Mouse (Mus musculus): Measurements from ENCODE around the gene Ephb1. TPM values are rescaled to one million over a fixed set of nuclear protein-coding genes. Genes with fewer than 3 reads are reported as not detected.

The Ephb1 gene
- total RNA-seq, 2 experiments from 2014 or later: 10.8 to 12.7 TPM

- no peak for DNase-seq
- intact Hi-C loops (cut with DNase I): no loop called here
Measured at GRCm38 (mm10) chr9:102192724-102193685, 161.5 kb downstream of the Ephb1 start.

DNA sequence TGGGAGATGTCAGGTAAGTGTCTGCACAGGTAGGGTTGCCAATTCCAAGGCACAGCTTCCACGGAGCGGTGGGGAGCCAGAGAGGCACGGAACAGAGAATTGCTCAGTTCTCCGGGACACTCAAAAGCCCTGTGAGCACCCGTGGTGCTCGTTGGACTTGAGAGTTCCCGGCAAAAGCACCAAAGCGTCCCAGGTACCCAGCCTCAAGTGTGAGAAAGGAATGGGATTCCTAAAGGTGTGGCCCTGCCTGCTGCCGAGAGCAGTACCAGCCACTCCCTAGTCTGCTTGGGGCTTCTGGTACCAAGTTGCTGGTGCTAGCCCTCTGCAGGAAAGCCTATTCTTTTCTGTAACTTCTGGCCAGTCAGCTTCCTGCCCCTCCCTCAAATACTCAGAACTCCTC is 164.4 kb downstream of the Ephb1 start:
- intact Hi-C loops (cut with DNase I): no loop called here
- DNase-seq: no peak

DNA sequence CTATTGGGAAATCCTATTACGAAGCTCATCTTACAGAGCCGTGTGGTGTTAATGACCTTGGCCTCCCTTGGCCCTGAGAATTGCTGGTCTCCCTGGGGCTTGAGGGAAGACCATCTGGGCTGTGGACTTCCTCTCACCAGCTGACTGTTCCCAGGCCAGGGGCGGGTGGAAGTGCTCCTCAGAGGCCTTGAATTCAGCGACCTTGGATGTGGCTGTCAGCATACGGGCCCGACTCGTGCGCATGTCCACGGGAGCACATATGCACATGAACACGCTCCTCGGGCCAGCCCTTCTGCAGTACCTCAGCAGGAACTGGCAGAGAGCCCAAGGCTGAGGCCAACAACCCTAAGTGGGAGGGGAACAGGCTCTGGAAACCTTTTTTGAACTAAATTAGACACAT is 165.1 kb downstream of the Ephb1 start:
- peak; percentile 57 to 60 for DNase-seq
- intact Hi-C loops (cut with DNase I): no loop called here

GRCm38 (mm10) chr9:102183663-102184274 is 170.7 kb downstream of the Ephb1 start:
- intact Hi-C loops (cut with DNase I): no loop called here
- DNase-seq: peak in 1 of 2 experiments; percentile 6

DNA sequence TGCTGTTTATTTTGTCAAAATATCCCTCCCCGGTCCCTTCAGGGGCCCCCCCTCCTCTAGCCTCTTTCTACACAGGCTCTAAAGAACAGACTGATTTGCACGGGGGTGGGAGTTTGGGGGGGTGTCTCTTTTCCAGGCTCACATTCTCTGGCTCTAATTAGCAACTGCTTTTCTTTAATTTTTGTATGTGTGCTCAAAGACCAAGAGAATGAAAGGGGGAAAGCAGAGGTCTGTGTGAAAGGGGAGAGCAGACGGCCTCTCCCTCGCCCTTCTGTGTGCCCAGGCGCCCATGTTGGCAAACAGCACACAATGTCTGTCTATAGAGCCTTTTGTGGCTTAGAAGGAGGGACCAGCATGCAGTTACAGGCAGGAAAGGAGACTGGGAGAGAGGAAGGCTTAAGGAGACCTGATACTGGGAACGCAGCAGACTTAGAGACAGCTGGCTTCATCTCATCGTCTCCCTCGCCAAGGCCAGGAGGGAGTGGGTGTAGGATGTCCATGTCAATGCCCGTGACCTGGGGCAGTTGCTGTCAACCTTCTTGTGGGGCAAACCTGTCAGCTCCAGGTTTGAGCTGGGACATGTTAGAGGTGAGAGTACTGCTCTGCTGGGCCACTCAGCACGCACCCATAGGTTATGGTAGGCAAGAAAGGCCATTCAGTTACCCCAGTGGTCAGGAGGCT is 172.5 kb downstream of the Ephb1 start:
- DNase-seq: no peak
- intact Hi-C loops (cut with DNase I): no loop called here

- no peak for DNase-seq
- intact Hi-C loops (cut with DNase I): no loop called here
Measured at GRCm38 (mm10) chr9:102181276-102181675, 173.2 kb downstream of the Ephb1 start.

- DNase-seq: no peak
- intact Hi-C loops (cut with DNase I): no loop called here
Measured at GRCm38 (mm10) chr9:102180486-102180885, 174.0 kb downstream of the Ephb1 start.

- DNase-seq: no peak
- intact Hi-C loops (cut with DNase I): no loop called here
Measured at GRCm38 (mm10) chr9:102180070-102180469, 174.4 kb downstream of the Ephb1 start.

DNA sequence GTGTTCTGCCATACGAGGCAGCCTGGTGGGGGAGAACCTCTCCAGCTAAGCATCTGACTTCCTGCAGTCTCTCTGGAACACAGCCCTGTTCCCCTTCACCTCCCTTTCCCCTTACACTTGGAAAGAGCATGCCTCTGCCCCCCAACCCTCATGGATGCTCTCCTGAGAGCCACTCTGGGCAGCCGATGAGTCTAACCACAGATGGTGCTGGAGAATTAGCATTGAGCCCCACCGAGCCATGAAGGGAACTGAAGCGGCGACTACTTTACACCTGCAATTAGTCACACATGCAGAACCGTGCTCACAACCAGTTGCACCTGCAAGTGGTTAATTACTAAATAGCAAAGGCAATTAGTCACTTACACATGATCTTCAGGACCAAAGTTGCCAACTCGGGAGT is 184.8 kb downstream of the Ephb1 start:
- DNase-seq: no peak
- intact Hi-C loops (cut with DNase I): no loop called here

GRCm38 (mm10) chr9:102155876-102156275 is 198.6 kb downstream of the Ephb1 start:
- intact Hi-C loops (cut with DNase I): no loop called here
- DNase-seq: no peak

DNA sequence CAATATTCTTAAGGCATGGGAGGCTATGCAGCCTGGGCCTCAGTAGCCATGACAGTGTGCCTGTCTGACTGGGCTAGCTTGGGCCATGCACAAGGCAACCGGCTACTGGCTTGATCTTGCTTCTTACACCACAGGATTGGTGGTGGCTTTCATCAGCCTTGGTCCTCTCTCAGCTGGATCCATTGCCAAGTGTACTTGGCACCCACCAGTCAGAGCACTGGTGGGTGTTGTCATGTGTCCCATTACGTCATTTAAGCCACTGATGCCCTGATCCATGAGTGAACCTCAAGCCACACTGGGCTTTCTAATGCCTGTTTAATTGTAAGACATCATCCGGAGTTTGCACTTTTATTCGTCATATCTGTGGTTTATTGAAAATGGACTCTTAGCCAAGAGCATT is 215.3 kb downstream of the Ephb1 start:
- intact Hi-C loops (cut with DNase I): no loop called here
- no peak for DNase-seq

GRCm38 (mm10) chr9:102138671-102139070 is 215.8 kb downstream of the Ephb1 start:
- intact Hi-C loops (cut with DNase I): no loop called here
- DNase-seq: no peak

DNA sequence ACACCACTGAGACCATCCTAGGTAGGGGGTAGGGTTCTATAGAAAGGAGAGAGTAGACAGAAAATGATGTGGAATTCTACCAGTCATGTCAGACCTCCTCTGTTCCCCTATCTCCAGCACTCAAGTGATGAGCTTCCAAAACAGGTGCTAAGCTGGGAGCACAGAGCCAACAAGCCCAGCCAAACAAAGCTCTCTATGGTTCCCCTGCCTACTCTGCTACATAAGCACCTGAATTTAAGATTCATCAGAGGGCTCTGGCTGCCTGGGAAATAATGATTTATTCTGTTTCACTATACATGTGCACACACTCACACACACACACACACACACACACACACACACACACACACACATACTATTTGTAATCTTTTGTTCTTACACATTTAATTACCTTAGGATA is 216.3 kb downstream of the Ephb1 start:
- intact Hi-C loops (cut with DNase I): no loop called here
- no peak for DNase-seq

- intact Hi-C loops (cut with DNase I): no loop called here
- DNase-seq: no peak
Measured at GRCm38 (mm10) chr9:102130506-102130905, 224.0 kb downstream of the Ephb1 start.

DNA sequence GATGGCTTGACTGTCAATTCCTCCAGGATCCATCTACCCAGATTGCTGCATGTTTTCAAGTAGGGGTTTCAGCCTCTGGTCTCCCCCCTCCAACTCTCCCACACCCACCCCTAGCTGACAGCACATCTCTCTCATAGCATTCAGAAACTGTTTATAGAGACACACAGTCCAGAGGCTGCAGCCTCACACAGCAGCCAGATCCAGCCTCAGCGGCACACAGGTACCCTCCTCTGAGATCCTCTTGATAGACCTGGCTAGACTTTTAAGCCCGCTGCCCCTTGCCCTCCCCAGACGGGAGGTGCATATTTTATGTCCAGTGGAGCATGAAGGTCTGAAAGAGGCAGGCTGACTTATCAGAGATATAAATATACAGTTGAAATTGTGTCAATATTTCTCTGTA is 228.0 kb downstream of the Ephb1 start:
- no peak for DNase-seq
- intact Hi-C loops (cut with DNase I): no loop called here

GRCm38 (mm10) chr9:102122880-102123453 is 231.5 kb downstream of the Ephb1 start:
- intact Hi-C loops (cut with DNase I): no loop called here
- no peak for DNase-seq

- intact Hi-C loops (cut with DNase I): no loop called here
Measured at GRCm38 (mm10) chr9:102119422-102119821, 235.1 kb downstream of the Ephb1 start.

DNA sequence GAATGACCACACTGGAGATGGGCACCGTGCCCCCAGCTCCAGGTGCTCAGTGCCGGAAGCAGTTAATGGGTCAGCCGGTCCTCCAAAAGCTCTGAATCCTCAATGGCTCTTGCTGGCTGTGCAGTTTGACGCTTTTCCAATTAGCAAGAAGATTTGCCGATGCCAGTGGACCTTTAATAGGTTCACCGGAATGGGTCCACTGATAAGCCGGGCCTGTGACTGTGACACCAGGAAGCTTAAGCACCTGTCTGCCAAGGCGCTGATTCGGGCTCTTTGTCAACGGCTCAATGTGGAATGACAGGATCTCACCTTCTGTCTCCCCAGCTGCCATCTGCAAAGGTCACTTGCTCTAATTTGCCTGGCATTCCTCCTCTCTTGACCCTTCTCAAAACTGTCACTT is 239.2 kb downstream of the Ephb1 start:
- intact Hi-C loops (cut with DNase I): no loop called here
- DNase-seq: no peak

More at GRCm38 (mm10) chr9:102119422-102119821, 235.1 kb downstream of the Ephb1 start:
- no peak for DNase-seq

- intact Hi-C loops (cut with DNase I): no loop called here
- no peak for DNase-seq
Measured at GRCm38 (mm10) chr9:102111471-102111870, 243.0 kb downstream of the Ephb1 start.

DNA sequence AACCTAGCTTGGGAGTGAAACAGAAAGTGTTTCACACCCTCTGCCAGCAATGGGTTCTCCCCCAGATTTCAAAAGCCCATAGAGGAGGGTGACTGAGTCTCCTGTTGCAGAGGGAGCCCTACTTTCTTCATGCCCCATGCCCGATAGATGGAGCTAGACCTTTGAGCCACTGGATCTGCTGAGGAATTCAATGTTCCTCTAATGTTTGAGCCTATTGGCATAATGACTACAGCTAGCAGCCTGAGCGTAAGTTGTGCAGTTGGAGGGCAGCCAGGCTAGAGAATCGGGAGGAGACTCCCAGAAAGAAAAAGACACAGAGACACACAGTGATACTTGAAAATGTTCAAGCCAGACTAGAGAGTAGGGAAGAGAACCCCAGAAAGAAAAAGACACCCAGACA is 246.5 kb downstream of the Ephb1 start:
- intact Hi-C loops (cut with DNase I): no loop called here
- no peak for DNase-seq

GRCm38 (mm10) chr9:102107213-102107612 is 247.3 kb downstream of the Ephb1 start:
- intact Hi-C loops (cut with DNase I): no loop called here
- no peak for DNase-seq

Data from heart, postnatal 14 days (tissue).